Mouse (Mus musculus): ENCODE data around the gene Dennd1b.

DNA sequence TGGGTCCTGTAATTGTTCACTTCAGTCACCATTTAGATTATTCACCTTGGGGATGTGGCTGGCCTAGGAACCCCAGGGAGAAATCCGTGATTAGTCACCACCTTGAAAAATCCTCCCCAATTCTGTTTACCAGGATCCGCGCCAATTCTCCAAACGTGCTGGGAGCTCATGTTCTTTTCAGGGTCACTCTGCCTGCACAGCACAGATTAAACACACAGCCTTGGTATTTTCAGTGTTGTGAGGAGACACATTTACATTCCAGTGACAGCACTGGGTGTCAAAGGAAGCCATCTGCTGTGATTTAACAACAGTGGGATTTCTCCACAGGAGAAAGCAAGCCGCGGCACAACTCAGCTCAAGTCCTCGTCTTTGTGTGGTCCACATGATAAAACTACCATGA lies 246.6 kb downstream of the Dennd1b start:
- no peak for TF ChIP-seq EP300 (IDR thresholded peaks at IDR 0.05; ENCODE audit: low read length)
- TF ChIP-seq MAZ (IDR thresholded peaks at IDR 0.05; ENCODE audit: low read depth, low read length) = no peak
- no peak for TF ChIP-seq CTCF (conservative IDR thresholded peaks at IDR 0.05 in 1 of 2, IDR thresholded peaks at IDR 0.05 in 1 of 2; ENCODE audit: low read depth in 2 of 2, low read length in 2 of 2)
- no peak for TF ChIP-seq TBP (conservative IDR thresholded peaks at IDR 0.05; ENCODE audit: low read depth, low read length)
- no peak for TF ChIP-seq POLR2A (IDR thresholded peaks at IDR 0.05; ENCODE audit: low read depth, low read length)
- no peak for TF ChIP-seq TCF12 (IDR thresholded peaks at IDR 0.05; ENCODE audit: low read depth, low read length)
- TF ChIP-seq CHD2 (IDR thresholded peaks at IDR 0.05; ENCODE audit: low read length) = no peak
- no peak for TF ChIP-seq MYC (IDR thresholded peaks at IDR 0.05; ENCODE audit: low read depth, low read length)
- TF ChIP-seq USF1 (IDR thresholded peaks at IDR 0.05; ENCODE audit: low read depth, low read length) = no peak
- TF ChIP-seq ZC3H11A (IDR thresholded peaks at IDR 0.05; ENCODE audit: low read depth, low read length) = no peak
- TF ChIP-seq UBTF (IDR thresholded peaks at IDR 0.05; ENCODE audit: low read depth, low read length) = no peak
- TF ChIP-seq POLR2AphosphoS2 (IDR thresholded peaks at IDR 0.05; ENCODE audit: low read depth, low read length) = no peak
- no peak for TF ChIP-seq MAX (IDR thresholded peaks at IDR 0.05; ENCODE audit: low read length)
